Mouse (Mus musculus): ENCODE measurements around the gene Slc6a5. TPM values are rescaled to one million over a fixed set of nuclear protein-coding genes. Genes with fewer than 3 reads are reported as not detected.
"Not testable (repeated sequence)": the region's sequence is repeated elsewhere in the genome, so short reads cannot be mapped to it uniquely, and the experiment has no call there.

Slc6a5 gene
- polyA plus RNA-seq, 1 experiment from 2014 or later, result 8.2 TPM

DNA sequence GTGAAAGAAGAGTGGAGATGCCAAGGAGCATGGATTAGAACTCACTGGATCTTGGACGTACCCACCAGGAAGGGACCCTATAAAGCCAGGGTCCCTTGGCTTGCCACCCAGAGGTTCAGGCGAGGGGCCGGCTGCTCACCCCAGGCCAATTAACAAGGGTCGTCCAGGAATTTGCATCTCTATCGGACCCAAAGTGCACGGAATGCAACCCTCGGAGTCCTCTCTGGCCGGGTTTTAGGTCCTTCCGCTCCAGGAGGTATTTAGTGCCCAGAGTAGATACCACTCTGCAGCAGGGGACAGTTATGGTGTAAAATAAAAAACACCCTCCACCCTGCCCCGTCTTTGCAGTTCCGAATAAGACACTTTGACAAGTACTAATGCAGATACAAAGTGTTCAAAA, 5.5 kb downstream of the Slc6a5 start:
- Histone ChIP-seq H3K9ac (peak overlapping the region; percentile 44), H3K4me2 (replicated peaks) (peak overlapping the region; percentile 45), H3K27ac (no peak overlapping the region), H3K4me1 (peaks cover 4% of the 10 kb centered on the region; the same call in 1 of the 2 replicates), H3K9me3 (replicated peaks) (peaks cover 2% of the 10 kb centered on the region; the same call in 1 of the 2 replicates), H3K4me3 (peak overlapping the region; percentile 42), H3K27me3 (peaks cover 93% of the 10 kb centered on the region), H3K36me3 (no peaks in the 10 kb centered on the region)
- under 1% methylated on average over 11 of the region's 11 CpGs for WGBS
- ATAC-seq (ENCODE audit: low FRiP score), result no peak

DNA sequence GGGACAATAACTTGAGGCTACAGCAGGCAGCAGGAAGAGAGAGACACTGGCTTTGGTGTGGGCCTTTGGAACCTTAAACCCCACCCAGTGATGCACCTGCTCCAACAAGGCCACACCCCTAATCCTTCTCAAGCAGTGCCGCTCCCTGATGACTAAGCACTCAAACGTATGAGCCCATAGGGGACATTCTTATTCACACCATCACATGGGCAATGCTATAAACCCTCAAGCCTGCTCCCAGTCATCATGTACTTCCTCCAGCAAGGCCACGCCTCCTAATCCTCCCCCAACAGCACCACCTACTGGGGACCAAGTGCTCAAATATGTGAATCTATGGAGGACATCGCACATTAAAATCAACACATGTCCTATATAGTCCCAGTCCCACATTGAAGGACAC, 9.5 kb downstream of the Slc6a5 start:
- Histone ChIP-seq H3K9me3 (replicated peaks) (peaks cover 2% of the 10 kb centered on the region; the same call in 1 of the 2 replicates), H3K9ac (no peak overlapping the region), H3K27me3 (peaks cover 65% of the 10 kb centered on the region), H3K4me2 (replicated peaks) (no peak overlapping the region), H3K4me3 (no peak overlapping the region), H3K27ac (no peak overlapping the region), H3K36me3 (no peaks in the 10 kb centered on the region), H3K4me1 (peaks cover 6% of the 10 kb centered on the region)
- ATAC-seq (ENCODE audit: low FRiP score), result no peak
- WGBS, result 85% methylated on average over 4 of the region's 4 CpGs

DNA sequence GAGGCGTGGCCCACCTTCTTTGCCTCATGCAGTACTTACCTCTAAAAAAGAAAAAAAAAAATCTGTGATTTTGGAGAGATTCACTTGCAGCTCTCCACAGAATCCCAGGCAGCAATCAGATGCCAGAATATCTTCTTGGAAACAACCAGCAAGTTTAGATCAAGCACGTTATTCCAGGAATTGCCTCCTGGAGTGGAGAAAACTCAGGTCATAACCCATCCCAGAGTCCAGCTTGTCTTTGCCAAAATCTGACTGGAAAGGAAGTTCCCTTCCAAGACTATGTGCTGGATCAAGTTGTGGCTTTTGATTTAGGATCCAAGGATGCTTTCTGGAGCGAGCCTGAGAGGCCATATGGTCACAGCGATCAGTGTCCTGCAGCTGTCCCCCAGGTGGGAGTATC, 10.8 kb downstream of the Slc6a5 start:
- 74% methylated on average over 4 of the region's 4 CpGs for WGBS
- Histone ChIP-seq H3K9ac (no peak overlapping the region), H3K36me3 (no peaks in the 10 kb centered on the region), H3K4me1 (peaks cover 6% of the 10 kb centered on the region), H3K4me3 (no peak overlapping the region), H3K27ac (no peak overlapping the region), H3K27me3 (peaks cover 55% of the 10 kb centered on the region), H3K9me3 (replicated peaks) (peaks cover 2% of the 10 kb centered on the region; the same call in 1 of the 2 replicates), H3K4me2 (replicated peaks) (no peak overlapping the region)
- ATAC-seq (ENCODE audit: low FRiP score), result no peak

DNA sequence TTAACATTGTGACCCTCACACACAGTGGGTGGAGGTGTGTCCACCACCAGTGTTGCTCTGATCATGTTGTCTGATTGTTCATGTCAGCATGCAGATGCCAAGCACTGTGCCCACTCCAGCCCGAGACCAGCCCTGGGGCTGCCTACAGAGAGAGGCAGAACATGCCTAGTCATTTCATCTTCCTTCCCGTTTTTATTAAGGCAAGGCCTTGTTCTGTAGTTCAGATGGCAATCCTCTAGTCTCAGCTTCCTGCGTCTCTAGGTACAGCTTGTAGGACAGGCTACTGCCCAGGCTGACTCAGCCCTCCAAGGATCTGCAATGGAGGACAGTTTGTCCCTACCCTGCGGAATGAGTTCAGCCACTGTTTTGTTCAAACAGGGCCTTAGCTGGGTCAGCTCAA, 13.0 kb downstream of the Slc6a5 start:
- Histone ChIP-seq H3K27ac (peak overlapping the region; percentile 85), H3K27me3 (peaks cover 37% of the 10 kb centered on the region)

GRCm38 (mm10) chr7:49923376-49923775, 13.4 kb downstream of the Slc6a5 start:
- no peak overlapping the region for H3K9ac ChIP-seq
- under 1% methylated on average over 13 of the region's 13 CpGs for WGBS
- H3K4me3 ChIP-seq, result no peak overlapping the region
- H3K4me2 ChIP-seq (replicated peaks), result no peak overlapping the region
- no peaks in the 10 kb centered on the region for H3K36me3 ChIP-seq
- peak overlapping the region; percentile 85 for H3K27ac ChIP-seq
- peaks cover 6% of the 10 kb centered on the region for H3K4me1 ChIP-seq
- H3K27me3 ChIP-seq, result peaks cover 36% of the 10 kb centered on the region
- ATAC-seq (ENCODE audit: low FRiP score), result peak; percentile 82
- H3K9me3 ChIP-seq (replicated peaks), result peaks cover 2% of the 10 kb centered on the region; the same call in 1 of the 2 replicates

More for the DNA sequence above, 13.0 kb downstream of the Slc6a5 start:
- ATAC-seq (ENCODE audit: low FRiP score), result peak; percentile 78
- Histone ChIP-seq H3K4me1 (peaks cover 6% of the 10 kb centered on the region), H3K9ac (0 out of 2 replicates have a peak overlapping the region, but pooled peaks have one; percentile 5), H3K4me2 (replicated peaks) (no peak overlapping the region), H3K4me3 (no peak overlapping the region), H3K36me3 (no peaks in the 10 kb centered on the region), H3K9me3 (replicated peaks) (peaks cover 2% of the 10 kb centered on the region; the same call in 1 of the 2 replicates)
- 30% methylated on average over 4 of the region's 4 CpGs for WGBS

GRCm38 (mm10) chr7:49928571-49928970, 18.6 kb downstream of the Slc6a5 start:
- Histone ChIP-seq H3K9me3 (replicated peaks) (no peaks in the 10 kb centered on the region), H3K4me1 (no peaks in the 10 kb centered on the region), H3K36me3 (no peaks in the 10 kb centered on the region), H3K27ac (no peak overlapping the region), H3K27me3 (peaks cover 15% of the 10 kb centered on the region), H3K9ac (no peak overlapping the region), H3K4me3 (no peak overlapping the region), H3K4me2 (replicated peaks) (no peak overlapping the region)
- no peak for ATAC-seq (ENCODE audit: low FRiP score)
- WGBS, result 69% methylated on average over 3 of the region's 3 CpGs

GRCm38 (mm10) chr7:49929999-49930398, 20.1 kb downstream of the Slc6a5 start:
- Histone ChIP-seq H3K4me2 (replicated peaks) (no peak overlapping the region), H3K27me3 (peaks cover 11% of the 10 kb centered on the region), H3K9ac (no peak overlapping the region), H3K9me3 (replicated peaks) (no peaks in the 10 kb centered on the region), H3K4me1 (no peaks in the 10 kb centered on the region), H3K27ac (no peak overlapping the region), H3K4me3 (no peak overlapping the region), H3K36me3 (no peaks in the 10 kb centered on the region)
- no peak for ATAC-seq (ENCODE audit: low FRiP score)
- WGBS, result 54% methylated on average over 4 of the region's 4 CpGs

DNA sequence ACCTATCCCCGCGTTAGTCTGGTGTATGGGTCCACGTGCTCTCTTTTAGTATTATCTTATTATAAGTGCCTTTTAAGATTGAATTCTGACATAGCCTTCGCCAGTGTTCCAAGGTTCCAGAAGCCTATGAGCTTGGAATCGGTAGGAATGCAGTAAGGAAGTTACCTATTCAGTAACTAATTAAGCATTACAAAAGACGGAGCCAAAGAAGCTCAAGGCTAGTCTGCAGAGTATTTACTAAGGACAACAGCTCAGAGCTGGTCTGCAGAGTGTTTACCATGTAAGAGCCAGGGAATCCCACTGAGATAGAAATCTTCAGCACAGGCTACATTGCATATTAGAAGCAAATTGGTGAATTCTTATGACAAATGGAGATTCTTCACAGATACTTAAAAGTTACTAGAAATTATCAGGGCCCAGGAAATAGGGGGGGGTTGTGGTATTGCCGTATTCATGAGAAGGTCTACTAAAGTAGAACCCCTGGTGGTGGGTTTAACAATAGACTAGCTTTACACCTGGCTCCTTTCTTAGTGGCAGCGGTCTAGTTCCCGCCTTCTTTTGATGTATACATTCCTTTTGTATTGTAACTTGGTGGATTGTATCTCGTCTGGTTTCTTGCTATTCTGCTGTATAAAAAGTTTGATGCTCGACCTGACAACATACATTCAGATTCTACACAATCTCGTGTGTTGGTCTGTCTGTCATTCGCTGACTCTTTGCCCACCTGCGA, 23.6 kb downstream of the Slc6a5 start:
- not testable (repeated sequence) for H3K4me3 ChIP-seq
- WGBS, result 83% methylated on average over 14 of the region's 14 CpGs

GRCm38 (mm10) chr7:49936821-49937220, 26.9 kb downstream of the Slc6a5 start:
- H3K4me3 ChIP-seq, result no peak overlapping the region
- H3K27ac ChIP-seq, result no peak overlapping the region
- H3K27me3 ChIP-seq, result 0 out of 2 replicates have a peak, but pooled peaks cover under 1% of the 10 kb centered on the region
- H3K4me2 ChIP-seq (replicated peaks), result no peak overlapping the region
- ATAC-seq (ENCODE audit: low FRiP score), result no peak
- 92% methylated on average over 3 of the region's 3 CpGs for WGBS
- H3K4me1 ChIP-seq, result no peaks in the 10 kb centered on the region
- H3K36me3 ChIP-seq, result no peaks in the 10 kb centered on the region
- H3K9me3 ChIP-seq (replicated peaks), result no peaks in the 10 kb centered on the region
- no peak overlapping the region for H3K9ac ChIP-seq

More for the DNA sequence above, 23.6 kb downstream of the Slc6a5 start:
- H3K27ac ChIP-seq; H3K36me3 ChIP-seq; H3K4me2 ChIP-seq (replicated peaks); H3K9me3 ChIP-seq (replicated peaks); H3K27me3 ChIP-seq; H3K4me1 ChIP-seq; ATAC-seq (ENCODE audit: low FRiP score); H3K9ac ChIP-seq: not testable (repeated sequence)

DNA sequence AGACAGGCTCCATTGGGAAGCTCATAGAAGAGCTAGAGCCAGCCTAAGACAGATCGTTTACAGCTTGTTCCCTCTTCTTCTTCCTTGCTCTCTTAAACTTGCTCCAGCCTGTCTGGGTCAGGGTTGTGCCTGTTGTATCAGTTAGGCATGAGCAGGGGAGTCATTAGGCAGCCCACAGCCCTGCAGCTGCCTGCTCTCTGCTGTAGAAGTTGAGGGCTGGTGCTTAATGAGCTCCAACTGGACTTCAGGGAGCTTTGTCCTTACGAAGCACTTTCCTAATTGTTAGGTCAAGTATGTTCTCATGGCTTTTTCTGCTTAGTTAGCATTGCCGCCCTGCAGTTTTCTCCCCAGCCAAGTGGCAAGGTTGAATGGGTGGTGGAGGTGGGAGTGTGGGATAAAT, 32.1 kb downstream of the Slc6a5 start:
- Histone ChIP-seq H3K4me2 (replicated peaks) (no peak overlapping the region), H3K27ac (no peak overlapping the region), H3K27me3 (no peaks in the 10 kb centered on the region), H3K36me3 (no peaks in the 10 kb centered on the region), H3K4me3 (no peak overlapping the region), H3K4me1 (no peaks in the 10 kb centered on the region), H3K9me3 (replicated peaks) (no peaks in the 10 kb centered on the region), H3K9ac (no peak overlapping the region)
- 69% methylated on average over 3 of the region's 3 CpGs for WGBS
- no peak for ATAC-seq (ENCODE audit: low FRiP score)

DNA sequence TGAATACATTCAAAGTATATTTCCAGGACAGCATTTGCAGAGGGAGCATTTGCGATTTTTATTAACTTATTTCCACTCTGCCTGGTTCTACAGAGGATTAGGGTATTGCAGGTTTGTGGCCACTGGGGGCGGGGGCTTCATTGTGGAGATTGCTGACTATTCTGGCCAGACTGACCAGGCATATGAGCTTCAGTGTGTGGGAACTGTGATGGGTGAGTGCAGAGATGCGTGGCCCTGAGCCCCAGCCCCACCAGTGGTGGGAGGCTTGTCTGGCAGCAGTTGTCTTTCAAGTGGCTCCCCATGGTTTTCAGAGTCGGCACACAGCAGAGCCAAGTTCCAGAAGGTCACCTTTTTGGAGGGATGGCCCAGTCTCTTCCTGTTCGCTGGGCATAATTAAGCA, 32.5 kb downstream of the Slc6a5 start:
- H3K27me3 ChIP-seq, result no peaks in the 10 kb centered on the region
- no peak overlapping the region for H3K4me2 ChIP-seq (replicated peaks)
- WGBS, result 58% methylated on average over 5 of the region's 5 CpGs
- no peak overlapping the region for H3K27ac ChIP-seq
- ATAC-seq (ENCODE audit: low FRiP score), result no peak
- no peaks in the 10 kb centered on the region for H3K4me1 ChIP-seq
- no peaks in the 10 kb centered on the region for H3K9me3 ChIP-seq (replicated peaks)
- no peak overlapping the region for H3K9ac ChIP-seq
- H3K36me3 ChIP-seq, result no peaks in the 10 kb centered on the region
- H3K4me3 ChIP-seq, result no peak overlapping the region

GRCm38 (mm10) chr7:49946691-49947090, 36.7 kb downstream of the Slc6a5 start:
- H3K27me3 ChIP-seq, result no peaks in the 10 kb centered on the region
- no peak overlapping the region for H3K4me3 ChIP-seq
- no peak overlapping the region for H3K9ac ChIP-seq
- no peaks in the 10 kb centered on the region for H3K9me3 ChIP-seq (replicated peaks)
- 91% methylated on average over 9 of the region's 9 CpGs for WGBS
- ATAC-seq (ENCODE audit: low FRiP score), result no peak
- no peaks in the 10 kb centered on the region for H3K4me1 ChIP-seq
- H3K27ac ChIP-seq, result no peak overlapping the region
- H3K36me3 ChIP-seq, result no peaks in the 10 kb centered on the region
- H3K4me2 ChIP-seq (replicated peaks), result no peak overlapping the region
